Mouse (Mus musculus): ENCODE results near the gene Ttc26.

Ttc26 gene

DNA sequence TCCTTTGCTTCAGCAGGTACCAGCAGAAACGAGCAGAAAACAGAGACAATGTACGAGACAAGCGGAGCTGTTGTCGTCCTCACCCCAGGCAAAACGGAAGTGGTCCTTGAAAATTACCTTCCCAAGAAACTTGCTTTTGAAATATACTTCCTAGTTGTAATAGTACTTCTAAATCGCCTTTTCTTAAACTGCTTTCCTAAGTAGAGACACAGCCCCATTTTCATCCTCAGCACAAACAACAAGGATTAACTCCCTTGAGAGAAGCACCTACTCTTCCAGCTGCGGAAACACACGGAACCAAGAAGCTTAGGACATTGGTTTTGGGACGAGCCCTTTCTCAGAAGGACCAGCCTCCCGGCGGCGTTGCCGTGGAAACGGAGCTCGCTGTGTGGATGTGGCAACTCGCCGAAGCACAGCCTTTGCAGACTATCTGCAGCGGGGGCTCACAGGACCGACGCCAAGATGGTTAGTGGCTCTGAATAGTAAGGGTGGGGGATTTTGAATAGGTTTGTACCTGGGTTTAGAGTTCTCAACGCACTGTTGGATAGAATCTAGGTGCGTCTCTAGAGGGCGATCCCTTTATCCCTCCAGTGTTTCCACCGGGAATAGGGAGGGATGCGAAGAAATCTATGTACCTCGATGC is at the start of gene Ttc26:
TSS of gene Ttc26 (plus strand) at position 341 of the 643 bp plus-strand sequence.
- DNase-seq: peak; percentile 75

- no peak for DNase-seq
Measured at GRCm38 (mm10) chr6:38335264-38335663, 46.0 kb upstream of the Ttc26 start.

DNA sequence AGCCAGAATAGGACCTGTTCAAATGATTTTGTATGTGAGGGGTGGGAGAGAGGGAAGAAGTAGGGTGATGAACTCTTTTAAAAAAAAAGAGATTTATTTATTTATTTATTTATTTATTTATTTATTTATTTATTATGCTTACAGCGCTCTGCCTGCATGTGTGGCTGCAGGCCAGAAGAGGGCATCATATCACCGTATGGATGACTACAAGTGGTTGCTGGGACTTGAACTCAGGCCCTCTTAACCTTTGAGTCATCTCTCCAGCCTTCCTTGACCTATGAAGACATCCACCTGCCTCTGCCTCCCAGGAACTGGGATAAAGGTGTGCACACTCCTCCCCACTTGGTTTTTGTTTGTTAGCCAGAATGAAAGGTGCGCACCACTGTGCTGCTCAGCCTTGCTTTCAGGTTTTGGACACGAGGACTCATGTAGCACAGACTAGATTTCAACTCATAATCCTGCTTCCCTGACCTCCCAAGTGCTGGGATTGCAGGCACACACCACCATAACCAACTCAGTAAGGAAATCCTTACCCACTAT is 44.0 kb upstream of the Ttc26 start:
- DNase-seq: no peak

DNA sequence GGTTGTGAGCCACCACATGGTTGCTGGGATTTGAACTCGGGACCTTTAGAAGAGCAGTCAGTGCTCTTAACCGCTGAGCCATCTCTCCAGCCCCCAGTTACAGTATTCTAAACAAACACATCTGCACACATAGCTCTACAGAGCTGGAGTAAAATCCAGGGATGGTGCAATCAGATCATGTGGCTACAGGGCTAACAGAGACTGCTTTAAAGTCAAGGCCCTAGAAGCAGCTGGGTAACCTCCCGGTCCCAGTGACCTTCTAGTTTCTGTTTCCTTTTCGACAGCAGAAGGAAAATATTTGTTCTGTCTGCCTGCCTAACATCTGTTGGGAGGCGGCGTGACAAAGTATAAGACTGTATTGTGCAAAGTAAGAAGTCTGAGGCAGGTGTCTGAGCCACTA is 43.3 kb upstream of the Ttc26 start:
- no peak for DNase-seq

DNA sequence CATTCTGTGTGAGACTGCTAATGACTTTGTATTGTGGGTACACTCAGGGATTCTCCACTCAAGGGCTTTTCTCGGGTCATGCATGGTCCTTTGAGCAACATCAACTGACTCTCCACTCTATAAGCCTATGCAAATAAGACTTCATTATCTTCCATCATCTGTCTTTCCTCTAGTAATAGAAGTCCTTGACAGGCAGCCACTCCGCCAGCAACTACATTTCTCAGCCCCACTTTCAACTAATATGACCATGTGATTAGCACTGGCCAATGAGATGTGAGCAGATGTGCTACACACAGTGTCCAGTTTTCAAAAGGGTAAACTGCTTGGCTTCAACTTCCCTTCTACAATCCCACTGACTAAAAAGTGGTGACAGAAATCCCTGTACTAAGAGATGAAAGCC is 42.2 kb upstream of the Ttc26 start:
- DNase-seq: no peak

DNA sequence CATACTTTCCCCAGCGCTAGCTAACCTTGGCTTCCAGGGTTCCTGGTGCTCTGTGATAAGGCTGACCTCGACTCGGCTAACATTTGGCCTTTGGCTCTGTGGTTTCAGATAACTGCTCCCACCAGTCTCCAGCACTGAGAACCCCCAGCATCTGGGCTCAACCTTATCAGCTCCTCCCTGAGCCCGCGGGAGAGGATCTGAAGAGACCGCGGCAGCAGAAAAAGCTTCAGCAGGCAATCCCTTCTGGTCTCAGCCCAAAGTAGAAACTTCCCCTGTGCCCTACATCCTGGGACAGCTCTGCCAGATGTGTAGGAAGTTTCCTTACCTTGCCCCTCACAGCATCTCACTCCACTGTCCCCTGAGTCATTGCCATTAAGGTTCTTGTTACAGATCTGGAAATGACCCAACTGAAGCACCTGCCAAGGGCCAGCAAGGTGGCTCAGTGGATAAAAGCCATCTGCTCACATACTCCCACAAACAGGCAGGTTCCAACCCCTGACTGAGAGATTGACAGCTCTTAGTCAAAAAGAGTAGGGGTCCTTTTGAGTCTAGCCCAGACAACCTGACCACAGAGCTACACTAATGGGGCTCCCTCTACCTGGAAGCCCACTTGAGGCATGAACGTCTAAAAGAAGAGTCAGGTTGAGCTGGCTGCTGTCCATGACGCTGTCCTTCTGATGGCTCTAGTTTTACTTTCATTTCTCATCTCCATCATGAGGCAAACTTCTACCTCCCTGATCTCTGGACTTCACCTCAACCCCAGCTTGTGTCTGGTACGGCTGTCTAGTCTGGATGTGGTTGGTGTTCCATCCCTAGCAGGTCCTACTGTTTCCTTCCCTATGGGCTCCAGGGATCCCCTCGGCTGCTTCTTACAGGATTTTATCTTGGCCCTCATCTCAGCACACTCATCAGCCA is 39.3 kb upstream of the Ttc26 start:
- DNase-seq: peak; percentile 45

DNA sequence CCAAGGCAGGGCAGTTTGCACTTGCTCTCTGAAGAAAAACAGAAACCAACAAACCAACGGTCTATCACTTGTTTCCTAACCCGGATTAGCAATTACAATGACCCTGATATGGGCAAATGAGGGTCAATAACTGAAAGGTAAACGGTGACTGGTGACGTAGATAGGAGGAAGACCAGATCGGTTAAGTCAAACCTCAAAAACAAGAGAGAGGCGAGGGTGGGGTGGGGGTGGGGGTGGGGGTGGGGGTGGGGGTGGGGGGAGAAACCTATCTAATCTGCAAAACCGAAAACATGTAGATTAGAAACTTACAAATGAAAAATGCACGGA is 38.6 kb upstream of the Ttc26 start:
- no peak for DNase-seq

- no peak for DNase-seq
Measured at GRCm38 (mm10) chr6:38343581-38343980, 37.7 kb upstream of the Ttc26 start.

- no peak for DNase-seq
Measured at GRCm38 (mm10) chr6:38344006-38344670, 37.1 kb upstream of the Ttc26 start.

GRCm38 (mm10) chr6:38345796-38346195 is 35.5 kb upstream of the Ttc26 start:
- DNase-seq: no peak

- no peak for DNase-seq
Measured at GRCm38 (mm10) chr6:38347875-38348274, 33.4 kb upstream of the Ttc26 start.

GRCm38 (mm10) chr6:38348811-38349453 is 32.3 kb upstream of the Ttc26 start:
- DNase-seq: no peak

- DNase-seq: no peak
Measured at GRCm38 (mm10) chr6:38349806-38350205, 31.5 kb upstream of the Ttc26 start.

DNA sequence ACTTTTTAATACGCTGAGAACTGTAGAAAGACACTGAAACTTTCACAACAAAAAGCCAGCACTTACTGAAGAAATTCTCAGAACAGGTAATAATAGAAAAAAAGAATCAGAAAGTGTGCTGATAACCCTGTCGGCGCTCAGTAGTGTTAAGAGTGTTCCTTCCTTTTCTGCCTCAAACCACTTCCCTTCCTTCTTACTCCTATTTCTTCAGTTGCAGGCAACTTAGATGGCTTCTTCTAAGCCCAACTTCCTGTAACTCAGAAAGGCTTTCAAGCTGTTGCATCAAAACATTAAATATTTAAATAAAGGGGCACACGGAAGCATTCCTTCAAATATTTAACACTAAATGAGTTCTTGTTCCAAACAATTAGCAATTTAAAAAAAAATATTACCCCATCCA is 29.3 kb upstream of the Ttc26 start:
- DNase-seq: no peak

DNA sequence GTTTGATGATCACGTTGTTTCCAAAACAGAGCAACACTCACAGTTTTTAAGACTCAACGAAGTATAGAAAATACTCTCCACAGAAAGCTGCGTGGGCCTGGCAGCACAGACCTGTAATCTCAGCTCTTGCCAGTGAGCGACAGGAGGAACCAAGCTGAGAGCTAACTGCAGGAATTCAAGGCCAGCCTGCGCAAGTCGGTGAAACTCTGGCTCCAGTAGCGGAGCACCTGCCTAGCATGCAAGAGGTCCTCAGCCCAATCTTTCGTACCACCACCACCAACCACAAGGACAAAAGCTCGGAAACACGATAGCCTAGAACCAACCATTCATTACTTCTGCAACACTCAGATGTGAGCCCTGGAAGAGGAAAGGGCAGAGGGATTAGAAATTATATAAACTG is 28.8 kb upstream of the Ttc26 start:
- no peak for DNase-seq

- no peak for DNase-seq
Measured at GRCm38 (mm10) chr6:38353181-38353580, 28.1 kb upstream of the Ttc26 start.

DNA sequence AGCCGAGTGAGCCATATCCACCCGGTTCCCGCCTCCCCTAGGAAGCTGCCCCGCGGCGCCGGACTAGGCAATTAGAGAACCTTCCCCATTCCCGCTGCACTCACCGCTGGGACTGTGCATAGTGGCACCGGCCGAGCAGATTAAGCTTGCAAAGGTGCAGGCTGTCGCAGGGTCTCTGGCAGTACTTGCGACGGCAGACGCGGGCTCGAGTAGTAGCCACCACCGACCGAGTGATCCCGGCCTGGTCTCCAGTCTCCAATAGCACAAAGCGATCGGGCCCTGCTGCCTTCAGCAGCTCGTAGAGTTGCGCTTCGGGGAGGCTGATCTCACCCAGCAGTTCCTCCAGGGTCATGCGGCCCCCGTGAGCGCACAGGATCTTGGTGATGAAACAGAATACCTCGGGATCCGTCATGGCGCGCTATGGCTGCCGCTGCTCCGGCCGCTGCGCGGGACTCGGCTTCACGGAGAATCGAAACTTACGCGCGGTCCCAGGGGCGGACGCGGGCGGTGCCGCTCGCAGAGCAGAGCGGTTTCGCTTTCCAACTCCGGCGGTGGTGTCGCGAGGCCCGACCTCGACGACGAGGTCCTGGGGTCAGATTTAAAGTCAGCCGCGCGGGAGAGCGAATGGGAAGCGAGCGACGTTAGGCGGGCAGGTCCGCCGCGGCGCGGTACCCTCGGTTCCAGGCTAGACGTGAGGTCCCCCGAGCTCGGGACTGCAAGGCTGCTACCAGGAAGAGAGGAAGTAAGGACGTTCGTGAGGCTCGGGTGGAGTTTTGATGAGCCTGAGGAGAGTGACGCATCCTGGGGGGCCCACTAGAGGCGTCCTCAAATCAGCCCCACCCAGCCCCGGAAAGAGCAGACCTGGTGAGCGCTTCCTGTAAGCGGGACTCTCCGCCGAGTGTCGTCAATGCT is 27.2 kb upstream of the Ttc26 start, which contains the start of gene Zc3hav1:
TSS of gene Zc3hav1 (minus strand) at position 793 of the 912 bp plus-strand sequence.
- no peak for DNase-seq

GRCm38 (mm10) chr6:38354723-38355353 is 26.4 kb upstream of the Ttc26 start:
- no peak for DNase-seq

DNA sequence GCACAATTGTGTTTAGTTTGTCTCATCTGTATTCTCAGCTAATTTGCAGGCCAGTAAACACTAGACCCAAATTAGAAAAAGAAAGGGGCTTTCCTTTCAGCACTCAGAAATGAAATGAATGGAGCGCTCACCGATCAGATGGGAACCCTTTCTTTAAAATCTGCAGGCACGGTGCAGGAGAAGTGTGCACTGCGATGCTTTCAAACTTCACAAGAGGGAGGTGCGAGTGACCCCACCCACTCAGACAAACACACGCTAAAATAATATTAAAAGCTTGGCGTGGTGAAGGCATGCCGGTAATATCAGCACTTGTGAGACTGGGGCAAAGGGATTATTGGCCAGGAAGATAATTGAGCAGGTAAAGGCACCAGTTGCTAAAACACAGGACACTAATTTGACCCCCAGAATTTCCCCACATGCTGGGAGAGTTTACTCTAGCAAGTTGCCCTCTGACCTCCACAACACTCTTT is 25.9 kb upstream of the Ttc26 start:
- DNase-seq: no peak

- DNase-seq: no peak
Measured at GRCm38 (mm10) chr6:38355862-38356261, 25.4 kb upstream of the Ttc26 start.

Data from cerebellum, adult 11 months (tissue).